Mouse (Mus musculus): Measurements from ENCODE around the gene Esrrg. TPM values are rescaled to one million over a fixed set of nuclear protein-coding genes. Genes with fewer than 3 reads are reported as not detected.

Esrrg gene
- polyA plus RNA-seq, 1 experiment, result not detected

DNA sequence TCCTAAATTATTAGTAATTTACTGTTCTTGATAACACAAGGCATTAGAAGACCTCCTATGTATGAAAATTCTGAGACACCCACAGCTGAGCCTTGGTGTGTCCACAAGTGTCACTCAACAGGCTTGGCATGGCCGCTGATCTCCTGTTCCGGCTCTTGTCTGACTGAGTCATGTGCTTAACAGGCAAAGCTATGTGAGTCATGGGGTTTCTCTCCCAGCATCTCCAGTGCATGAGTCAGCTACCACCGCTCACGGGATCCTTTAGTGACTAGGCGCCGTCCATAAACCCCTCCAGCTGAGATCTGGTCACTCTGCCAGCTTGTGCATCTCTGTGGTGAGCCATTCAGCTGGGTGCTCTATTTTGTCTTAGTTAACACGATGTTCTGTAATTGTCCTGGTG lies 302.1 kb downstream of the Esrrg start:
- TF ChIP-seq MAX (IDR thresholded peaks at IDR 0.05) (no peak), FOSL1 (IDR thresholded peaks at IDR 0.05; ENCODE audit: insufficient read depth, low read length, poor library complexity, severe bottlenecking) (peak; percentile 79), MYOG (IDR thresholded peaks at IDR 0.05; ENCODE audit: control insufficient read depth, extremely low read depth, insufficient read length) (no peak), MYOD1 (IDR thresholded peaks at IDR 0.05; ENCODE audit: control insufficient read depth, insufficient read length, low read depth) (peak; percentile 8), CEBPB (IDR thresholded peaks at IDR 0.05; ENCODE audit: low read depth) (no peak), USF1 (IDR thresholded peaks at IDR 0.05; ENCODE audit: low read depth) (peak; percentile 52), CTCF (IDR thresholded peaks at IDR 0.05; ENCODE audit: control insufficient read depth, insufficient read depth, insufficient read length) (no peak)
- H3K79me3 ChIP-seq (ENCODE audit: low read depth), result no peaks in the 10 kb centered on the region
- no peak overlapping the region for H3ac ChIP-seq (ENCODE audit: control insufficient read depth, insufficient read length, low read depth)
- no peaks in the 10 kb centered on the region for H3K36me3 ChIP-seq (ENCODE audit: control insufficient read depth, insufficient read depth)
- H3K79me2 ChIP-seq (ENCODE audit: control insufficient read depth, insufficient read depth), result no peaks in the 10 kb centered on the region
- no peaks in the 10 kb centered on the region for H3K27me3 ChIP-seq (ENCODE audit: control insufficient read depth, insufficient read depth, insufficient read length)
- no peak overlapping the region for H3K4me3 ChIP-seq (ENCODE audit: insufficient read depth, poor library complexity, severe bottlenecking)

DNA sequence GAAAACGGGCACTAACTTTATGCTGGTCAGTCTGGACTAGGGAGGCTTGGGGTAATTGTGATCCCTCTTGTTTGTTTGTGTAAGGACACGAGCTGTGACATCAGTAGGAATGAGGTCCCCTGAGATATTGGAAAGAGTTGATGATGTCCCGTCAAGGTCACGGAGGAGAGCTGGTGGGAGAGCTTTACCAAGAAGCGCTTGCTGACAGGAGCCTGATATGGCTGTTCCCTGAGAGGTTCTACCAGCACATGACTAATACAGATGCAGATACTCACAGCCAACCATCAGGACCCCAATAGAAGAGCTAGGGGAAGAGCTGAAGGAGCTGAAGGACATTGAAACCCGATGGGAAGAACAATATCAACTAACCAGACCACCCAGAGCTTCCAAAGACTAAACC lies 302.6 kb downstream of the Esrrg start:
- TF ChIP-seq CTCF (IDR thresholded peaks at IDR 0.05; ENCODE audit: control insufficient read depth, insufficient read depth, insufficient read length), result no peak
- TF ChIP-seq MYOD1 (IDR thresholded peaks at IDR 0.05; ENCODE audit: control insufficient read depth, insufficient read length, low read depth), result no peak
- TF ChIP-seq MYOG (IDR thresholded peaks at IDR 0.05; ENCODE audit: control insufficient read depth, extremely low read depth, insufficient read length), result no peak
- TF ChIP-seq MAX (IDR thresholded peaks at IDR 0.05), result no peak
- no peak for TF ChIP-seq FOSL1 (IDR thresholded peaks at IDR 0.05; ENCODE audit: insufficient read depth, low read length, poor library complexity, severe bottlenecking)
- no peak for TF ChIP-seq CEBPB (IDR thresholded peaks at IDR 0.05; ENCODE audit: low read depth)
- TF ChIP-seq USF1 (IDR thresholded peaks at IDR 0.05; ENCODE audit: low read depth), result no peak
- Histone ChIP-seq H3K36me3 (ENCODE audit: control insufficient read depth, insufficient read depth) (no peaks in the 10 kb centered on the region), H3ac (ENCODE audit: control insufficient read depth, insufficient read length, low read depth) (no peak overlapping the region), H3K4me3 (ENCODE audit: insufficient read depth, poor library complexity, severe bottlenecking) (no peak overlapping the region), H3K79me3 (ENCODE audit: low read depth) (no peaks in the 10 kb centered on the region), H3K79me2 (ENCODE audit: control insufficient read depth, insufficient read depth) (no peaks in the 10 kb centered on the region), H3K27me3 (ENCODE audit: control insufficient read depth, insufficient read depth, insufficient read length) (no peaks in the 10 kb centered on the region)

DNA sequence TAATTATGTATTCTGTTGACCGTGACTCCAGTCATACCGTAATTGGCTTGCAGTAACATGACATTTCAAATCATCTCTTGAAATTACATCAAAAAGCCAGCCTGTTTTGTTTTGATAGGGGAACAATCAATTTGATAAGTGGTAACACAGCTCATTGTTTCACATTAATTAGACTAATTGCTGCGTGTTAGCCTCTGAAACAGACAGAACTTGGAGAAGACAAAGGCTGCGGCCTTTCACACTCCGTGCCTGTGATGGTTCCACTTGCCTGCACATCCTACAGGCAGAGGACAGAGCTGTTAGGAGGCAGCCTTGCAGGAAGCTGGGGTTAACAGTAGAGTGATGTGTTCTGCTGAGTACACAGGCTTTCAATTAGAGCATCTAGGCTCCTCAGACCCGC lies 309.7 kb downstream of the Esrrg start:
- H3K36me3 ChIP-seq (ENCODE audit: control insufficient read depth, insufficient read depth), result no peaks in the 10 kb centered on the region
- no peaks in the 10 kb centered on the region for H3K79me3 ChIP-seq (ENCODE audit: low read depth)
- no peak overlapping the region for H3K4me3 ChIP-seq (ENCODE audit: insufficient read depth, poor library complexity, severe bottlenecking)
- no peaks in the 10 kb centered on the region for H3K79me2 ChIP-seq (ENCODE audit: control insufficient read depth, insufficient read depth)
- H3K27me3 ChIP-seq (ENCODE audit: control insufficient read depth, insufficient read depth, insufficient read length), result no peaks in the 10 kb centered on the region
- TF ChIP-seq FOSL1 (IDR thresholded peaks at IDR 0.05; ENCODE audit: insufficient read depth, low read length, poor library complexity, severe bottlenecking) (no peak), MYOD1 (IDR thresholded peaks at IDR 0.05; ENCODE audit: control insufficient read depth, insufficient read length, low read depth) (no peak), USF1 (IDR thresholded peaks at IDR 0.05; ENCODE audit: low read depth) (no peak), CEBPB (IDR thresholded peaks at IDR 0.05; ENCODE audit: low read depth) (no peak), MAX (IDR thresholded peaks at IDR 0.05) (no peak), CTCF (IDR thresholded peaks at IDR 0.05; ENCODE audit: control insufficient read depth, insufficient read depth, insufficient read length) (no peak), MYOG (IDR thresholded peaks at IDR 0.05; ENCODE audit: control insufficient read depth, extremely low read depth, insufficient read length) (no peak)
- H3ac ChIP-seq (ENCODE audit: control insufficient read depth, insufficient read length, low read depth), result no peak overlapping the region

DNA sequence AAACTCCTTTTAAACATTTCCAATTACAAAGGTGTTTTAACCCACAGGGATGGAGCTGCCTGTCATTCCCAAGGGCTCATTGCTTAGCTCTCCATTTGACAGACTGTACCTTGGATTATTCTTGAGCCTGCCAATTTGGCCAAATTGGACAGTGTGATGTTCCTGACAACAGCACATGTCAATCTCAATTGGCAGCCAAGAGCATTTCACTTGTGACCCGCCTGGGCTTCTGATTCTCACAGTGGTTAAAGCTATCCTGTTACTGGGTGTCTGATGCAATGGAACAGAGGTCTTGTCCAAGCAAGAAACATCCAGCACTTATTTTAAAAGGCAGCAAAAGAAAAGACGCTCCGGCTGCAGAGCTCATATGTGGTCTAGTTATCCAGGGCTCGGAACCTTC lies 310.3 kb downstream of the Esrrg start:
- Histone ChIP-seq H3K4me3 (ENCODE audit: insufficient read depth, poor library complexity, severe bottlenecking) (no peak overlapping the region), H3K79me2 (ENCODE audit: control insufficient read depth, insufficient read depth) (no peaks in the 10 kb centered on the region), H3ac (ENCODE audit: control insufficient read depth, insufficient read length, low read depth) (no peak overlapping the region), H3K36me3 (ENCODE audit: control insufficient read depth, insufficient read depth) (no peaks in the 10 kb centered on the region), H3K27me3 (ENCODE audit: control insufficient read depth, insufficient read depth, insufficient read length) (no peaks in the 10 kb centered on the region), H3K79me3 (ENCODE audit: low read depth) (no peaks in the 10 kb centered on the region)
- no peak for TF ChIP-seq CEBPB (IDR thresholded peaks at IDR 0.05; ENCODE audit: low read depth)
- no peak for TF ChIP-seq MYOG (IDR thresholded peaks at IDR 0.05; ENCODE audit: control insufficient read depth, extremely low read depth, insufficient read length)
- TF ChIP-seq MAX (IDR thresholded peaks at IDR 0.05), result no peak
- no peak for TF ChIP-seq FOSL1 (IDR thresholded peaks at IDR 0.05; ENCODE audit: insufficient read depth, low read length, poor library complexity, severe bottlenecking)
- TF ChIP-seq CTCF (IDR thresholded peaks at IDR 0.05; ENCODE audit: control insufficient read depth, insufficient read depth, insufficient read length), result no peak
- TF ChIP-seq USF1 (IDR thresholded peaks at IDR 0.05; ENCODE audit: low read depth), result no peak
- no peak for TF ChIP-seq MYOD1 (IDR thresholded peaks at IDR 0.05; ENCODE audit: control insufficient read depth, insufficient read length, low read depth)

DNA sequence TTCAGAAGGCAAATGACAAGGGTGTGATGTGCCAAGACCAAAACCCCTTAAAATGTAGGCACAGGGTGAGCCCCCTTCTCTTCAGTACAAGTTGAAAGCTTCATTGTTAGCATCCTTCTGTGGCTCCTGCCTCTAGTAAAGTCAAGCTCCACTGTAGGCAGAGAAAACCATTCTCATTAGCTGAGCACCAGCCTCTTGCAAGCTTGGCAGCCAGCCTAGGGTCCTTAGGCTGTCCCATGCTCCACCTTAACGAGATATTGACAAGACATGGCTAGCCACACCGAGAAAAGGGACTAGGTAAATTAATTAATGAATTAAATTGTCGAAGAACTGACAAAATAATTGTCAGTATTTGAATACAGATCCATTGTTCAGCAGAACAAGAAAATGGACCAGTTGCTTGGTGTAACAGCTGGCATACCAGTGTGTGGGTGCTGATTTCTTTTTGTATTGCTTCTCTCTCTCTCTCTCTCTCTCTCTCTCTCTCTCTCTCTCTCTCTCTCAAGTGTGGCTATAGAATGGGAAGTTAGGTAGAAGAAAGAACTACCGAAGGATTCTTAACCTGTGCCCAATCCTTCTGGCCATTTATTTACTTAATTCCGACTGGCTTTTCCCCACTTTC lies 311.7 kb downstream of the Esrrg start:
- no peaks in the 10 kb centered on the region for H3K36me3 ChIP-seq (ENCODE audit: control insufficient read depth, insufficient read depth)
- no peaks in the 10 kb centered on the region for H3K27me3 ChIP-seq (ENCODE audit: control insufficient read depth, insufficient read depth, insufficient read length)
- H3K4me3 ChIP-seq (ENCODE audit: insufficient read depth, poor library complexity, severe bottlenecking), result no peak overlapping the region
- no peak overlapping the region for H3ac ChIP-seq (ENCODE audit: control insufficient read depth, insufficient read length, low read depth)
- H3K79me3 ChIP-seq (ENCODE audit: low read depth), result no peaks in the 10 kb centered on the region
- TF ChIP-seq CEBPB (IDR thresholded peaks at IDR 0.05; ENCODE audit: low read depth) (no peak), MYOG (IDR thresholded peaks at IDR 0.05; ENCODE audit: control insufficient read depth, extremely low read depth, insufficient read length) (no peak), USF1 (IDR thresholded peaks at IDR 0.05; ENCODE audit: low read depth) (no peak), MAX (IDR thresholded peaks at IDR 0.05) (no peak), CTCF (IDR thresholded peaks at IDR 0.05; ENCODE audit: control insufficient read depth, insufficient read depth, insufficient read length) (no peak), MYOD1 (IDR thresholded peaks at IDR 0.05; ENCODE audit: control insufficient read depth, insufficient read length, low read depth) (no peak), FOSL1 (IDR thresholded peaks at IDR 0.05; ENCODE audit: insufficient read depth, low read length, poor library complexity, severe bottlenecking) (no peak)
- H3K79me2 ChIP-seq (ENCODE audit: control insufficient read depth, insufficient read depth), result no peaks in the 10 kb centered on the region

All from C2C12 (cell line).